Mouse (Mus musculus) embryonic fibroblast, embryonic 13.5 days (primary cell): ENCODE data around the gene Gm19402.
"Not testable (repeated sequence)": the region's sequence is repeated elsewhere in the genome, so short reads cannot be mapped to it uniquely, and the experiment has no call there.

ENCODE experiments used
- CTCF ChIP-seq: IDR thresholded peaks from 2 replicates; pipeline ENCODE4 v1.5.1; 2011; ENCODE audit warnings: mild to moderate bottlenecking, control low read depth, low read length, moderate library complexity, borderline replicate concordance; ENCODE audit not compliant: insufficient read depth
- POLR2A ChIP-seq: IDR thresholded peaks from 2 replicates; pipeline ENCODE4 v1.6.1; 2011; ENCODE audit warnings: low read depth, mild to moderate bottlenecking, control low read depth, low read length, moderate library complexity

DNA sequence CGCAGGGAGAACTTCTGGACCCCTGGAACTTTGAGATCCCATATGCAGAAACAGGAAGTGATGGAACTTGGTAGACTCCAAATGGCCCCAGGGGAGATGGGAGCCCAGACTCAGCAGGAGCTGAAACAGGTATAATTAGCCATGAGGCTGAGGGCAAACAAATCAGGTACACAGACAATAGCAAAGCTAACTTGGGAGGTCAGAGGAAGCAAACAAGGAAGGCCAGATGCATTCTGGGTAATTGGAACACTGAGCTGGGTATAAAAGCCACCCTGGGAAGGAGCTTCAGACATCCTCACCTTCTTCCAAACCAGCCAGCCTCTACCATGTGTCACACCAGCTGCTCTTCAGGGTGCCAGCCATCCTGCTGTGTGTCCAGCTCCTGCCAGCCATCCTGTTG, 29.7 kb upstream of the Gm19402 start, which contains the start of gene Krtap12-1:
- not testable (repeated sequence) for TF ChIP-seq CTCF, POLR2A
